Mouse (Mus musculus): ENCODE data around the gene Disp2.

DNA sequence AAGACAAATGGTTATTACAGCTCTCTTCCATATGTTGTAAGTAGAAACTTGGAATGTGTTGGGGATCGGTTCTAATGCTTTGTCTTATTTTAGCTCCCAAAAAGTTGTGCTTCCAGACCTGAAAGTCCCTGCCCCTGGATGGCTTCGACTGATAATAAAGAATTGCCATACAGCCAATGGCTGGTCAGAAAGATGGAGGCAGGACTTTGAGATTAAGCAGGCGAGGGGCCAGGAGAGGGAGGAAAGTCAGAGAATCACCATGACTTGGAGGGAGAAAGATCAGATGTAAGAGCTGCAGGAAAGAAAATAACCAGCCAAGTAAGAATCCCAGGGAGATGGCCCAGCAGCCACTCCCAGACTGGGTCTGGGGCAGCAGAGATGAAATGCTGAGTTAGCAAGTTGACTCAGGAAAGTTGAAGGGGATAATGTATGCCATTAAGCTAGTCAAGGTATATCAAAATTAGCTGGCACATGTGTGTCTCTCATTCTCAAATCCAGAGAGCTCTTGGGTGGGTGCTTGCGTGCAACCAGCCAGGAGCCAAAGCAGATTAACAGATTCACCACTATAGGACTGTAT, 23.1 kb downstream of the Disp2 start:
- TF ChIP-seq CTCF (IDR thresholded peaks at IDR 0.05; ENCODE audit: low read depth, low read length): no peak
- TF ChIP-seq TAL1 (conservative IDR thresholded peaks at IDR 0.05; ENCODE audit: low read depth, low read length): no peak
- TF ChIP-seq POLR2AphosphoS5 (IDR thresholded peaks at IDR 0.05; ENCODE audit: insufficient replicate concordance, low read depth, low read length): no peak
- no peak for TF ChIP-seq GATA1 (IDR thresholded peaks at IDR 0.05; ENCODE audit: borderline replicate concordance, low read length)

Data from G1E (cell line).